Mouse (Mus musculus): ENCODE results near the gene Zar1l.
"Not testable (repeated sequence)": the region's sequence is repeated elsewhere in the genome, so short reads cannot be mapped to it uniquely, and the experiment has no call there.

Zar1l gene

GRCm38 (mm10) chr5:150518064-150518463 is at the start of gene Zar1l:
TSS of gene Zar1l (minus strand) at chr5:150518164.
- DNase-seq (ENCODE audit: low read depth, low spot score) = no peak

GRCm38 (mm10) chr5:150566971-150567370 is 49.0 kb upstream of the Zar1l start:
- DNase-seq (ENCODE audit: low read depth, low spot score) = no peak

GRCm38 (mm10) chr5:150566226-150566625 is 48.3 kb upstream of the Zar1l start:
- DNase-seq (ENCODE audit: low read depth, low spot score) = no peak

- no peak for DNase-seq (ENCODE audit: low read depth, low spot score)
Measured at GRCm38 (mm10) chr5:150564426-150564825, 46.5 kb upstream of the Zar1l start.

GRCm38 (mm10) chr5:150561783-150562182 is 43.8 kb upstream of the Zar1l start:
- DNase-seq (ENCODE audit: low read depth, low spot score) = no peak

GRCm38 (mm10) chr5:150561376-150561775 is 43.4 kb upstream of the Zar1l start:
- no peak for DNase-seq (ENCODE audit: low read depth, low spot score)

- no peak for DNase-seq (ENCODE audit: low read depth, low spot score)
Measured at GRCm38 (mm10) chr5:150560851-150561250, 42.9 kb upstream of the Zar1l start.

GRCm38 (mm10) chr5:150559519-150560103 is 41.6 kb upstream of the Zar1l start:
- DNase-seq (ENCODE audit: low read depth, low spot score) = no peak

- no peak for DNase-seq (ENCODE audit: low read depth, low spot score)
Measured at GRCm38 (mm10) chr5:150551637-150552036, 33.7 kb upstream of the Zar1l start.

GRCm38 (mm10) chr5:150543184-150543583 is 25.2 kb upstream of the Zar1l start:
- no peak for DNase-seq (ENCODE audit: low read depth, low spot score)

- DNase-seq (ENCODE audit: low read depth, low spot score) = no peak
Measured at GRCm38 (mm10) chr5:150541302-150541701, 23.3 kb upstream of the Zar1l start.

GRCm38 (mm10) chr5:150525239-150525638 is 7.3 kb upstream of the Zar1l start:
- no peak for DNase-seq (ENCODE audit: low read depth, low spot score)

- no peak for DNase-seq (ENCODE audit: low read depth, low spot score)
Measured at GRCm38 (mm10) chr5:150522867-150523234, 4.9 kb upstream of the Zar1l start.

GRCm38 (mm10) chr5:150521937-150522866 is 4.2 kb upstream of the Zar1l start, which contains the start of gene Brca2:
TSS of gene Brca2 (plus strand) at chr5:150522630.
- DNase-seq (ENCODE audit: low read depth, low spot score) = peak; percentile 92

- peak; percentile 2 for DNase-seq (ENCODE audit: low read depth, low spot score)
Measured at GRCm38 (mm10) chr5:150519551-150519950, 1.6 kb upstream of the Zar1l start.

GRCm38 (mm10) chr5:150514027-150514426 is 3.9 kb downstream of the Zar1l start:
- DNase-seq (ENCODE audit: low read depth, low spot score) = no peak

- no peak for DNase-seq (ENCODE audit: low read depth, low spot score)
Measured at GRCm38 (mm10) chr5:150513264-150513663, 4.7 kb downstream of the Zar1l start.

GRCm38 (mm10) chr5:150510451-150511225 is 7.3 kb downstream of the Zar1l start:
- DNase-seq (ENCODE audit: low read depth, low spot score) = no peak

GRCm38 (mm10) chr5:150495792-150496191 is 22.2 kb downstream of the Zar1l start:
- DNase-seq (ENCODE audit: low read depth, low spot score) = peak; percentile 42

GRCm38 (mm10) chr5:150491573-150492173 is 26.3 kb downstream of the Zar1l start:
- not testable (repeated sequence) for DNase-seq (ENCODE audit: low read depth, low spot score)

GRCm38 (mm10) chr5:150490821-150491220 is 27.1 kb downstream of the Zar1l start:
- peak; percentile 49 for DNase-seq (ENCODE audit: low read depth, low spot score)

GRCm38 (mm10) chr5:150490285-150490684 is 27.7 kb downstream of the Zar1l start:
- no peak for DNase-seq (ENCODE audit: low read depth, low spot score)

Data from mesoderm, embryonic 11.5 days (tissue).